Mouse (Mus musculus) left cerebral cortex, adult 8-10 months (tissue): ENCODE measurements at regions not wholly inside any gene's neighbourhood (a gene's known extent, or its start where the extent isn't known, plus 50 kb on each side); places are given as distances from the start of the nearest gene placed in this dataset.

Source experiments
- DNase-seq, 2 experiments: peaks; one replicate each; pipeline ENCODE4 v3.0.0; 2022; ENCODE audit warnings: low spot score in 2 of 2

DNA sequence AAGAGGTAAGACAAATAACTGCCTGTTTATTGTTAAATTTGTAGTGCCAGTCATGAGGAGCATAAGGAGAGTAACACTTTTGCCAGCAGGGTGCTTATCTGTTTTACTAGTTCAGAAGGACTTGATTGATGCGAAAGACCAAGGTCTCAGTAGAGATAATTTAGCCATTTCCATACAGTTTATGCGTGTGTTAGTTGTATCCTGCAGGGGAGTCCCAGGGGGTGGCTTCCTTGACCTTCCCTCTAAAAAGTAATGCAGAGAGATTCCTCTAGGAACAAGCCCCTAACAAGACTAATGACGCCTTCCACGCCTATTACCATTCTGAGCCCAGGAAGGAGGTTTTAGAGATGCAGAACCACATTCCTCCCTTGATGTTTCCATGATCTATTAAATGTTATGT, 192.6 kb upstream of the Gm49339 start:
- DNase-seq, result no peak

DNA sequence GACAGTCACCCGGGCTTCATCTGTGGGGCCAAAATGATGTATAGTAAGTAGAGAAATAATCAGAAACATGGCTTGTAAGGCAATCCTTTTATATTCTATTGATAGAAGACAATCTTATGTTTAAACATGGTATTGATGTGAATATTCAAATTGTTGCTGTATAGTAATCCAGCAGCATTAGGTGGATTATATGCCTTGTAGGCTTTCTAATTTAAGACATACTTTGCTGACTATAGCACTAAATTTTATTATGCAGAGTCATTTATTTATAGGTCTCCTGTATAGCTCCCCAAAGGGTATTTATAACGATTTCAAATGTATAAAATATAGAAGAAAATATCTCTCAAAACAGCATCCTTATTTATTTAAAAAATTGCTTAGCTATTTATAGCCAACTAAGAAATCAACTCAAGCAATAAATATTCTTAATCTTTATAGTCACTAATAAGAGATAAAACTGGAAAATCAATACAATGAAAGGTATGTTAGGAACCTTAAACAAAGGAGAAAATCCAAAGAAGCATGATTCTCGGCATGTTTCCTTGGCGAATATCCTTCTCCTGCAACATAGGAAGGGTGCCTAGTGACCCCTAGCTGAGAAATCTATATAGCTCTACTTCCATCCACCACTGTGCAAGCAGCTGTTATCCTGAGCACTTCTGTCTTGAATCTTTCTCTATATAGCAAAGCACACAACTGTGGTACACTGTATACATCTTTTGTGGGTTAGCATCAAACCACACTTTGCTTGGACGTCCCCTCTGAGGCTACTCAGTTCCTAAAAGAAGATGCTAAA, 188.8 kb upstream of the Gm49339 start:
- DNase-seq, result no peak

DNA sequence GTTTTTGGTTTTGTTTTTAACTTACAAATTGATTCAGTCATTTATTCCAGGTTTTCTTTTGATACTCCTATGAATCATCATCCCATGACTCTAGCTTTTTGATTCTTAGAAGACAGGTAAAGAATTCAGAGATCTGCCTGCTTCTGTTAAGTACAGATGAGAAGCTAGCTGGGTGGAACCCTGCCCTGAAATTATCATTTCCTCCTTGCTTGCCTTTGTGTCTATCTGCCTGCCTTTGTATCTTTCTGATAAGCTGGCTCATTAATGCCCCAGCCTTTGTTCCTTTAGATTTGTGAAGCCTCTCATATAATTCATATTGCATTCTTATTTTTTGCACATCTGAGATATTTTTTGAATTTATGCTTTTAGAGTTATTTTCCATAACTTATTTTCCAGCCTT, 167.6 kb upstream of the Gm49339 start:
- DNase-seq, result no peak

DNA sequence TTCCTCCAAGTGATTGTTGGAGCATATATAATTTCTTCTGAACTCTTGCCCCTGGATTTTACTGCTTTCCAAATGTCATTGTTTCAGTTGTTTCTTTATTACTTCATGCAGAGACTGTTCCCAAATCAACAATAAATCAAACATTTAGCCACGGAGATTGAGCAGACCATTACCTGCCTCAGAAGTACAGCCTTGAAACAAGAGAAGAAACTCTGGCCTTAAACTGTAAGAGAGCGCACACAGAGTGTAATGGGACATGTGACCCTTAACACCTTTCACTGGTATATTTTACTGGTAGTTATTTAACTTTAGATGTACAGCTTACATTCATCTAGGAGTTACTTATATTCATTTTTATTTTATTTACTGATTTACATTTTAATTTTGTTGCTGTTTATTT, 160.2 kb upstream of the Gm49339 start:
- DNase-seq, result no peak

DNA sequence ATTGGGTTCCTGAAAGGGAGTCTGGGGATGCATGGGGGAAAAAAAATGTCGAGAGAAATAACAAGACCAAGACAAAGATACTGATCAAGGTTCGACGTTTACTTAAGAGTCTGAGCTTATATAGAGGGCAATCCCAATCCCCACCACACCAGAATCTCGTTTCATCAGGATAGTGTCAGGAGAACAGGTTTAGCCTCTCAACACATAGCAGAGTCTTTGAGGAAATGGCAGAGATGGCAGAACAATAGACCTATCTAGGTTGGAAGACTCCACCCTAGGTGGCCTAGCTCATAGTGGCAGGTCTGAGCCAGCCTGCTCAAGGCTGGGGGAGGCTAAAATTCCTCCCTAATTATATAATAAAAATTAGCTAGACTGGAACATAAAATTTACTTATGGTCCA, 151.6 kb upstream of the Gm49339 start:
- DNase-seq, result no peak

DNA sequence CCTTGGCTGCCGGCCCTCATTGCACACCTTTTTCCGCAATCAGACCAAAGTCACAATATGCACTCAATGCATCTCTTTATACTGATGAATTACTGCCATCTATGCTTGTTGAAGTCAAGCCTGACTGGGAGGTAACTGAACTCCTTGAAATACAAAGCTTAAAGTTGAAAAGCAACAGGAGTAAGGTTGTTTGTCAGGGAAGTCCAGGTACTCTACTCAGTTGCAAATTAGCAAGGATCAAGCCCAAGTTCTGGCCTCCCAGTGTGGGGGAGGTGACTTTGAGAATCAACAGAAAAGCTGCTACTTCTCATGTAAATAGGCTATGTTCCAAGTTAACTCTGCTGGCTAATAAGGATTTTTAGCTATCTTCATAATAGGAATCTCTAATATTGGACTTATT, 151.0 kb upstream of the Gm49339 start:
- DNase-seq, result no peak
